Mouse (Mus musculus) right cerebral cortex, adult 18-20 months (tissue): Measurements from ENCODE around the gene Gsc.

Source experiments
- DNase-seq: peaks from one replicate; pipeline ENCODE4 v3.0.0; 2022; ENCODE audit warnings: mixed read lengths

The Gsc gene

DNA sequence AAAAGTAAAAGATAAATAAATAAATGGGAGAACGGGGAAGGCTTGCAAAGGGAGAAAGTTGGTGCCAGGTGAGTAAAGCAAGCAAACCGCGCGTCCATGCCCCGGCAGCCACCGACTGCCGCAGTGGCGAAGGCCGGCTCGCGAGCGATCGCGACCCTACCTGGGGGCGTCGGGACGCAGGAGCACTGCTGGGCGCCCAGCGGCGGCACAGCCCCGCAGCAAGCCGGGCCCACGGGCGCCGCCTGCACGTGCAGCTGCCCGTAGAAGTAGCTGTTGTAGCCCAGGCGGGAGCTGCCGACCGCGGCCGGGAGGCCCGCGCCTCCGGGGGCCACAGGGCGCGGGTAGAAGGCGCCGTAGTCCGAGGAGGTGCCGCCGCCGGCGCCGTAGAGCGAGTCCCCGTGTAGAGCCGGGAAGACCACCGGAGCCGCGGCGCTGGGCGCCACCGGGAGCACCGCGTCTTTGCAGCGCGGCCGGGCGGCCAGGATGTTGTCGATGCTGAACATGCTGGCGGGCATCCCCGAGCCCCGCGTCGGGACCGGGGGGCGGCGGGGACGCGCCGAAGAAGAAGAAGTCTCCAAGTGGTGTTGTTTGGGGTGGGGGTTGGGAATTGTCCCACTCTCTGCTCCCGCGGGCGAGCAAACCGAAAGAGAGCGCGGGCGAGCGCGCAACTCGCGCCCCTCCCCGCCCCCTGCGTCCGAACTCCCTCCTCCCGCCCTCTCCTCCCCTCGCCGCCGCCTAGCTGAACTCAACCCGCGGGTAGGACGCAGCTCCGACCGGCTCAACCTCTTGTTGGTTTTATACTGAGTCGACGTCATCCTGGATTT is at the start of gene Gsc:
Gsc (minus strand) TSS at position 730 of the 824 bp plus-strand sequence.
- no peak for DNase-seq

- DNase-seq, result no peak
Observed at GRCm38 (mm10) chr12:104519721-104520120, 46.6 kb upstream of the Gsc start.

- no peak for DNase-seq
Observed at GRCm38 (mm10) chr12:104507911-104508310, 34.8 kb upstream of the Gsc start.

DNA sequence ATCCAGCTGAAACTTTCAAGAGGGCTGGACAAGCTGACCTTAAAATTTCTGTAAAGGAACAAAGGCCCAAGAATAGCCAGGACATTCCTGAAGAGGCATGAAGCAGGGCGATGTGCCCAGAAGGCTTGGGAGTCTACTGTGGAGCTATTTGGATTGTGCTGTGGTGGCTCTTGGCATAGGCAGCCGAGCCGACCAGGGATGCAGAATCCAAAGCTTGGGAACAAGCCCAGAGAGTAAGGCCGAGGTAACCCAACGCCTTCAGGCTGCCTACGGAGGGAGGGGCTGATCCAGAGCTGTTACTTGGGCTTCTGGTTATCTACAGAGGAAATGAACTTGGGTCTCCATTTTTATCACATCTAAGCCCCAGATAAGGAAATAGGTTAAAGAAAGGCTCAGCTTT is 18.9 kb upstream of the Gsc start:
- peak; percentile 19 for DNase-seq

DNA sequence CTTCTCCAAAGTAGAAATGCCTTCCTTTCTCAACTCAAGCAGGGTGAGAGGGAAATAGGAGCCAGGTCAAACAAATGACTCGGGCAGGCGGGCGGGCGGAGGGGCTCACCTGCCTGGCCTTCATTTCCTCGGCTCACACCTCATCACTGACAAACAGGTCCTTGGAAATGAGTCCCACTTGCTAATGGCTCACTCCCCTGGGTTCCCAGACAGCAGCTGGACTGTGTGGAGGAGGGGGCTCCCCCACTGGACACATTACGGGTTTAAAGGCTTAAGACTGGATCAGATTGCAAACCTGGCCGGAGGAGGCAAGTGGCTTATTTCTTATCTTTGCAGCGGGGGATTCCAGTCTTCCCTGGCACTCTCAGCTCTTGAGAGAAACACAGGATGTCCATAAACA is 13.1 kb upstream of the Gsc start:
- no peak for DNase-seq

- no peak for DNase-seq
Observed at GRCm38 (mm10) chr12:104485161-104485560, 12.0 kb upstream of the Gsc start.

GRCm38 (mm10) chr12:104481007-104481406 is 7.9 kb upstream of the Gsc start:
- no peak for DNase-seq

DNA sequence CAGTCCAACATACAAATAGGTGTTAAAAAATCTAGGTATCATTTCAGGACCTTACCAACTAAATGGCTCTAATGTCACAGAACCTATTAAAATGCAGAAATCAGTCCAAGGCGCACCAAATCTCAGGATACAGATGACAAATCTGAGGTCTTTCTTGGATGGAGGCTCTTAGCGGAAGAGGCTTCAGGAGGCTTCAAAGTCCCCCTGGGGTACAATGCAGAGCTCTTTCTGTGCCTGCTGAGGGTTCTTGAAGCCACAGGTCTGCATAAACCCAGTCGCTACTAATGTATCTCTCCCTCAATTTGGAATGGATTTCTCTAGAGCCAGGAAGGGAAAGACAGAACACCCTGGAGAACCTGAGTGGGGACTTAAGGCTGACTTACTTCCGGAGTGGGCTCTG is 5.1 kb upstream of the Gsc start:
- no peak for DNase-seq

DNA sequence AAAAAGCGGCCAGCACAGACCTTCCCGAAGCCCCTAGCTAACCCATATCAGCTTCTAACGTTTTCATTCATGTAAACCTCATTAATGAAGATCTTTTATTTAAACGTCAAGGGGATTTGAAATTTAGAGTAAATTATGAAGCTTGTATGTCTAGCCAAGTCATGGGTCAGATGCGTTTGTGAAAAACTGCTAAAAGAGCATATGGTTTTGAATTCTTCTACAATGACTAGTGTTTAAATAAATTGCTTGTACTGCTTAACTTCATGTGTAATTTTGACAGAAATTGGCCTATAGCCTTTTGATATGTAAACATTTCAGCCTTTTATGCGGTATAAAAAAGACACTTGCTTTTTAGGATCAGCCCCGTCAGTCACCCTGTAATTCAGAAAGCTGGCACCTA is 4.4 kb upstream of the Gsc start:
- no peak for DNase-seq

- DNase-seq, result no peak
Observed at GRCm38 (mm10) chr12:104477066-104477465, 3.9 kb upstream of the Gsc start.

DNA sequence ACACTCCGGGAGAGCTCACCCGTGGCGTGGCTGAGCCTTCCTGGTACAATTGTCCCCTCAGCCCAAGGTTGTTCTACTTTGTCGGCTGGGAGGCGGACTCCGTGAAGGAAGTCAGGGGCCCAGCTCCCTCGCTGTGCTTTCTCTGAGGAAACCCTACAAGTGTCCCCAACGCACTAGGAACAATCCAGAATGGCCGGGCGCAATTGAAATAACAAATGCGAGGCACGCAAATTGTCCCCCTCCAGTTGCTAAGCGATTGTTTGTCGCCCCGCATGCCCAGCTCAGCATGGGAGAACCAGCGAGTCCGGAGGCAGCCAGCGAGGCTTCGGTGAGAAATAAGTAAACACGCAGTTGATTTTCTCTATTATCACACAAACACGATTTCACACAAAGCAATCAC is 2.8 kb upstream of the Gsc start:
- DNase-seq, result no peak

- no peak for DNase-seq
Observed at GRCm38 (mm10) chr12:104474881-104475740, 2.0 kb upstream of the Gsc start.

DNA sequence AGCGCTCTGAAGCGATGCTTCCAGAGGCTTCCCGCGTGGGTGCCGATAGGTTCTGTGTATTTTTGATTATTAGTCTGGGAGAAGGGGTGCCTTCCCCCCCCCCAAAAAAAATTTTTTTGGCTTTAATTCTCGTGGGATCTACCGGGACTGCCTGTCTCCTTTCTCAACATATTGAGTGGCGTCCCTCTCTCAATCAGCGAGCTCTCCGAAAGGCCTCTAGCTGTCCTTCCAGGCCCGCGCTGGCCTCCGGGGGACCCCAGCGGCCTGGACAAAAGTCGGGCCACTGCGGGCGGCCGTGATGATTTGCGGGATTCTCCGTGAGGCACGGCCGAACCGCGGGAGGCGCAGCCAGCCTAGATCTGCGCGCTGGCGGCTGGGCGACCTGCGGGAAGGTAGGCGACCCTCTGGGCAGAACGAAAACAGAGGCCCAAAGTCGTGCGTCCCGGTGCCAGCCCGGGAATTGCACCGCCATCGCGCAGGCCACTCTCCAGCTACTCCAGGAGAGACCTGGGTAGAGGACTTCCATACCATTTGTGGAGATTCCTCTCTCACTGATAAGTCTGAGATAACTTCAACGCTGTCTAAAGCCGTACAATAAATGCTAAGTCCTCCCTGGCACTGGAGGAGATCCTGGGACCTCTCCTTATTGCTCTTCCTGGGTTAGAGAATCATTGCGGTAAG is 1.2 kb upstream of the Gsc start:
- DNase-seq, result no peak

DNA sequence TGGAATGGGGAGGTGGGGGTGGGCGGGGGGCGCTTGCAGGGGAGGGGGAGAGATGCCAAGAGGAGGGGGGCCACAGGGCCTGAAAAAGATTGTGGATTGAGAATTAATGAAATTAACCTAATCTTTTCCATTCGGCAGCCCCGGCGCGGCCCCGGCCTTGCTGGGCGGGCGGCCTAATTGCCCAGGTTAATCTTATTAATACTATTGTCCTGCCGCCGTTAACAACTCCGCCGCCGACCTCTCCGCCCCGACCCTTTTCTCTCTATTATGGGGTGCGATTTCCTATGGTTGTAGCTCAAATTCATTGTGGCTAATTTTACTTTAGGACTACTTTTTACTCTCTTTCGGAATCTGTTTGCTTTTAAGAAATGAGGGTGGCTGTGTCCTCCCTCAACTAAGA is 362 bp upstream of the Gsc start:
- no peak for DNase-seq

DNA sequence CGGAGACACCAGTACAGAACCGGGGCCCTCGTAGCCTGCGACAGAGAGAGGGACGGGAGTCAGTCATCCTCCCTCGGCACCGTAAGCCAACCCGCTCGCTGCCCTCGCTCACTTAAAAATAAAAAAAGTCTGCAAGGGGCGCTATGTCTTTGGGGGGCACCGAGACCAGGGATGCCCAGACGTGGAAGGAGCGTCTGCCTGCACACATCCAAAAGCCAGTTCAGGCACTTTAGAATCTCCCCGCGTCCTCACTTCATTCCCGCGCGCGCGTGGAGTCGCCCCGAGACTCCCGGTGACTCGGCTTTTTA is 958 bp downstream of the Gsc start:
- DNase-seq, result no peak

GRCm38 (mm10) chr12:104471351-104472217 is 1.5 kb downstream of the Gsc start:
- peak; percentile 15 for DNase-seq

DNA sequence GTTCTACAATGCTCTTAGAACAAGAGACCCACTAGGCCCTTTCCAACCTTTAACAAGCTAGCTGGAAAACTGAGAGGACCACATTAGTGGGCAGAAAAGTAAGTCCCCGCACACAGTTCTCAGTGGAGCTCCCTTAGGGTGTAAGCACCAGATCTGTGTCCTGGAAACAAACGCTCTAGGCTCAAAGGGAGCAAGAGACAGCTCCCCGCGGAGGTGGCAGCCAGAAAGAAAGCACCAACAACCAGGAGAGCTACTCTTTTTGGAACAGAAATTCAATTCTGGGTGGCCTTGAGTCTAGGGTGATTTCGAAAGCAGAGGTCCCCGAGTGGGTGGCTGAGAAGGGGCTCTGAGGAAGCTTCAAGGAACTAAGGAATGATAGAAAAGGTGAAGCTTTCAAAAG is 2.5 kb downstream of the Gsc start:
- no peak for DNase-seq

GRCm38 (mm10) chr12:104468783-104469182 is 4.3 kb downstream of the Gsc start:
- DNase-seq, result no peak

DNA sequence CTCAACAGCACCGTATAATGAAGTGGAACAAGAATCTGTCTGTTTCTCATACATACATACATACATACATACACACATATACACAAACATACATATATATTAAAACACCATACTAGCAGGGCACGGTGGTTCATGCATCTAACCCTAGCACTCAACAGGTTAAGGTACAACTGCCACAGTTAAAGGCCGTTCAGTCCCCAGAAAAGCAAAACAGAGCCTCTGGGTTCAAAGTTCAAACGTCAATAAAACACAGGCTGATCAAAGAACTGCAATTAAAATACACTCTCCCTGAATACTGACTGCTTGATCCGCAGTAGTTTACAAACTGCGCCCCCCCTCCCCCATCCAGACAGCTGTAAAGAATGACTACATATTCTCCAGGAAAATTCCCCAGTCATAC is 5.8 kb downstream of the Gsc start:
- DNase-seq, result no peak

- DNase-seq, result no peak
Observed at GRCm38 (mm10) chr12:104466930-104467329, 6.2 kb downstream of the Gsc start.

- no peak for DNase-seq
Observed at GRCm38 (mm10) chr12:104461372-104461771, 11.8 kb downstream of the Gsc start.

DNA sequence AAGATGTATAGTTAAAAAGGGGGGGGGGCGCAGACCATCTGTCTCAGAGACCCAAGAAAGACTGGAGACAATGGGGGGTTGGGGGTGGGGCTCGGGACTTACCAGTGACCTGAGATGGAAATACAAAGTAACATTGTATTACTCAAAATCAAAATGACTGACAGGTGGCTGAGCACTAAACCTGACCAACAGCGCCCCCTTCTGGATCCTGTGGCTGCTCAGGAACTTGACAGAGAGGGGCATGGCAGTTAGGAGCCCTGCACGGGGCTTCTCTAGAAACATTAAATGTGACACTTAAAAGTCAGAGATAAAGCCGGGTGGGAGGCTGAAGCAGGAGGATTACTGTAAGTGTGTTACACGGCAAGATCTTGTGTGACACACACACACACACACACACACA is 13.8 kb downstream of the Gsc start:
- no peak for DNase-seq

- DNase-seq, result no peak
Observed at GRCm38 (mm10) chr12:104453002-104453401, 20.1 kb downstream of the Gsc start.
